Mouse (Mus musculus) urinary bladder, adult 2 months (tissue): ENCODE data around the gene Dnah11. TPM values are rescaled to one million over a fixed set of nuclear protein-coding genes. Genes with fewer than 3 reads are reported as not detected.
A peak's percentile ranks its signal among the peaks of the same experiment; 100 is the strongest.

Experiments used
- DNase-seq: peaks from one replicate; pipeline ENCODE4 v3.0.0; 2022; ENCODE audit warnings: low spot score
- polyA plus RNA-seq: library from polyadenylated mRNA; depleted of rRNA; stranded (reverse); fragments of >200 nt; gene quantifications from 2 replicates; pipeline ENCODE4 v1.2.3, GENCODE M21; 2012; rRNA removed

The Dnah11 gene
- 0.37 and 0.48 TPM in 2 replicates for polyA plus RNA-seq

GRCm38 (mm10) chr12:118198386-118199093 lies at the start of gene Dnah11:
Gene Dnah11, minus strand, starts transcription at chr12:118199043.
- DNase-seq: peak; percentile 41

GRCm38 (mm10) chr12:118221182-118221581 lies 22.3 kb upstream of the Dnah11 start:
- no peak for DNase-seq

- no peak for DNase-seq
Measured at GRCm38 (mm10) chr12:118220062-118220461, 21.2 kb upstream of the Dnah11 start.

- no peak for DNase-seq
Measured at GRCm38 (mm10) chr12:118212163-118212562, 13.3 kb upstream of the Dnah11 start.

GRCm38 (mm10) chr12:118196583-118196982 lies 2.3 kb downstream of the Dnah11 start:
- DNase-seq: no peak

GRCm38 (mm10) chr12:118189535-118189934 lies 9.3 kb downstream of the Dnah11 start:
- DNase-seq: no peak

GRCm38 (mm10) chr12:118187663-118188062 lies 11.2 kb downstream of the Dnah11 start:
- no peak for DNase-seq

GRCm38 (mm10) chr12:118186881-118187489 lies 11.9 kb downstream of the Dnah11 start:
- no peak for DNase-seq

GRCm38 (mm10) chr12:118186120-118186880 lies 12.5 kb downstream of the Dnah11 start:
- no peak for DNase-seq

GRCm38 (mm10) chr12:118184731-118185130 lies 14.1 kb downstream of the Dnah11 start:
- no peak for DNase-seq

- DNase-seq: no peak
Measured at GRCm38 (mm10) chr12:118177756-118178155, 21.1 kb downstream of the Dnah11 start.

- no peak for DNase-seq
Measured at GRCm38 (mm10) chr12:118164785-118165184, 34.1 kb downstream of the Dnah11 start.

GRCm38 (mm10) chr12:118156986-118157385 lies 41.9 kb downstream of the Dnah11 start:
- no peak for DNase-seq

- DNase-seq: no peak
Measured at GRCm38 (mm10) chr12:118147521-118148033, 51.3 kb downstream of the Dnah11 start.

GRCm38 (mm10) chr12:118128116-118128515 lies 70.7 kb downstream of the Dnah11 start:
- no peak for DNase-seq

GRCm38 (mm10) chr12:118119668-118120067 lies 79.2 kb downstream of the Dnah11 start:
- DNase-seq: no peak

GRCm38 (mm10) chr12:118112599-118112998 lies 86.2 kb downstream of the Dnah11 start:
- DNase-seq: no peak

GRCm38 (mm10) chr12:118111896-118112295 lies 86.9 kb downstream of the Dnah11 start:
- no peak for DNase-seq

GRCm38 (mm10) chr12:118107719-118108118 lies 91.1 kb downstream of the Dnah11 start:
- DNase-seq: no peak

- no peak for DNase-seq
Measured at GRCm38 (mm10) chr12:118104520-118104919, 94.3 kb downstream of the Dnah11 start.

- DNase-seq: no peak
Measured at GRCm38 (mm10) chr12:118099694-118100093, 99.1 kb downstream of the Dnah11 start.

- DNase-seq: no peak
Measured at GRCm38 (mm10) chr12:118098257-118098656, 100.6 kb downstream of the Dnah11 start.
